Mouse (Mus musculus) erythroblast, embryonic 14.5 days (primary cell): ENCODE measurements around the gene Olfr877. TPM values are rescaled to one million over a fixed set of nuclear protein-coding genes. Genes with fewer than 3 reads are reported as not detected.

Experiments used
- H3K27me3 ChIP-seq: 2 replicates; pipeline ENCODE4 v1.6.1; 2012; ENCODE audit warnings: inconsistent platforms; ENCODE audit not compliant: control insufficient read depth
- H3K36me3 ChIP-seq: 2 replicates; pipeline ENCODE4 v1.6.1; 2012; ENCODE audit warnings: mild to moderate bottlenecking, inconsistent platforms; ENCODE audit not compliant: control insufficient read depth
- H3K4me1 ChIP-seq: 2 replicates; pipeline ENCODE4 v1.6.1; 2012; ENCODE audit warnings: inconsistent platforms; ENCODE audit not compliant: control insufficient read depth
- H3K4me3 ChIP-seq: replicated peaks from 2 replicates; pipeline ENCODE3; 2012; ENCODE audit warnings: moderate library complexity, mild to moderate bottlenecking, inconsistent platforms
- H3K9me3 ChIP-seq: 2 replicates; pipeline ENCODE4 v1.6.1; 2012; ENCODE audit warnings: low read length, inconsistent platforms, mixed read lengths; ENCODE audit not compliant: control insufficient read depth
- GATA1 ChIP-seq: IDR thresholded peaks from 2 replicates; pipeline ENCODE4 v1.6.1; 2012; ENCODE audit warnings: low read length, inconsistent platforms, mixed read lengths
- TAL1 ChIP-seq: IDR thresholded peaks from 3 replicates; pipeline ENCODE4 v1.6.1; 2012; ENCODE audit warnings: low read length, inconsistent platforms, mixed read lengths
- polyA plus RNA-seq: library from polyadenylated mRNA; stranded (reverse); fragments of >175 nt; gene quantifications from 2 replicates; pipeline ENCODE4 v1.2.3, GENCODE M21; 2012

Olfr877 gene
- polyA plus RNA-seq, 1 experiment, result not detected

- no peaks in the 10 kb centered on the region for H3K27me3 ChIP-seq
- no peak for TF ChIP-seq TAL1
- TF ChIP-seq GATA1, result no peak
- H3K4me3 ChIP-seq, result no peak overlapping the region
- no peaks in the 10 kb centered on the region for H3K4me1 ChIP-seq
- no peaks in the 10 kb centered on the region for H3K9me3 ChIP-seq
- no peaks in the 10 kb centered on the region for H3K36me3 ChIP-seq
These were observed 17.0 kb downstream of the Olfr877 start for GRCm38 (mm10) chr9:37871097-37871496.

- no peaks in the 10 kb centered on the region for H3K9me3 ChIP-seq
- H3K27me3 ChIP-seq, result no peaks in the 10 kb centered on the region
- no peaks in the 10 kb centered on the region for H3K4me1 ChIP-seq
- H3K36me3 ChIP-seq, result no peaks in the 10 kb centered on the region
- TF ChIP-seq GATA1, result no peak
- TF ChIP-seq TAL1, result no peak
- no peak overlapping the region for H3K4me3 ChIP-seq
These were observed 17.5 kb downstream of the Olfr877 start for GRCm38 (mm10) chr9:37871536-37871935.

GRCm38 (mm10) chr9:37890960-37891359, 36.9 kb downstream of the Olfr877 start:
- no peaks in the 10 kb centered on the region for H3K4me1 ChIP-seq
- H3K4me3 ChIP-seq, result no peak overlapping the region
- no peaks in the 10 kb centered on the region for H3K9me3 ChIP-seq
- H3K36me3 ChIP-seq, result no peaks in the 10 kb centered on the region
- TF ChIP-seq TAL1 (no peak), GATA1 (no peak)
- no peaks in the 10 kb centered on the region for H3K27me3 ChIP-seq

DNA sequence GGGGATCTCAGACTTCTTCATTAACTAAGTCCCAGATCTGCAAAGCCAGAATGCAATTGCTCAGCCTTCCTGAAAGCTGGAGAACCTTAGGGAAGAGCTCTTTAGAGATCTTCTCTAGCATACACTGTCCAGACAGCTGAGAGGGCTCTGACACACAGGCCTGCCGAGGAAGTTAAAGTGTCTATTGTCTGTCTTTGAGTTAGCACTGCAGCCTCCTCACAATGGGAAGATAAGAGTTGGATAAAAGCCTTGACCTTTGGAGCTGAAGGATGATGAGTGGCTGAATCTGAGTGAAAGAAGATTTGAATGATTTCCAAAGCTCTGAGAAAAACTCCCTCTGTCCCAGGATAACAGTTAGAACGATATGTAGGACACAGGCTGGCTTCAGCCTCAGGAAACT, 42.6 kb downstream of the Olfr877 start, which contains the start of gene Olfr145:
Gene Olfr145, plus strand, starts transcription at position 64 of the 400 bp plus-strand sequence.
- H3K27me3 ChIP-seq, result no peaks in the 10 kb centered on the region
- H3K36me3 ChIP-seq, result no peaks in the 10 kb centered on the region
- TF ChIP-seq GATA1 (no peak), TAL1 (no peak)
- no peaks in the 10 kb centered on the region for H3K4me1 ChIP-seq
- H3K9me3 ChIP-seq, result no peaks in the 10 kb centered on the region
- no peak within 1 kb of the TSS for H3K4me3 ChIP-seq

- TF ChIP-seq TAL1, result no peak
- TF ChIP-seq GATA1, result no peak
- Histone ChIP-seq H3K36me3 (no peaks in the 10 kb centered on the region), H3K27me3 (no peaks in the 10 kb centered on the region), H3K4me1 (no peaks in the 10 kb centered on the region), H3K4me3 (no peak overlapping the region), H3K9me3 (no peaks in the 10 kb centered on the region)
These were observed 51.5 kb downstream of the Olfr877 start for GRCm38 (mm10) chr9:37905555-37905954.

Other genes starting within 250 kb of the Olfr877 start
- gene Spa17, start 240.5 kb upstream of the Olfr877 start, polyA plus RNA-seq, result 0.21 TPM in 1 of 2 replicates, not detected in the other
- 3.2 and 3.4 TPM in 2 replicates for gene Tbrg1, start 197.0 kb upstream of the Olfr877 start, polyA plus RNA-seq
- not detected in 2 replicates for gene Panx3, start 185.0 kb upstream of the Olfr877 start, polyA plus RNA-seq
- gene Olfr160, start 138.0 kb upstream of the Olfr877 start, polyA plus RNA-seq, result not detected in 2 replicates
- 0.04 TPM in 1 of 2 replicates, not detected in the other for gene Olfr874, start 109.2 kb upstream of the Olfr877 start, polyA plus RNA-seq
- not detected in 2 replicates for gene Olfr875, start 82.4 kb upstream of the Olfr877 start, polyA plus RNA-seq
- 0.03 TPM in 1 of 2 replicates, not detected in the other for gene Olfr876, start 51.2 kb upstream of the Olfr877 start, polyA plus RNA-seq
- gene Olfr145, start 42.5 kb downstream of the Olfr877 start, polyA plus RNA-seq, result not detected in 2 replicates
- not detected in 2 replicates for gene Olfr878, start 63.6 kb downstream of the Olfr877 start, polyA plus RNA-seq
- not detected in 2 replicates for gene Olfr881, start 137.6 kb downstream of the Olfr877 start, polyA plus RNA-seq
- gene Olfr883, start 171.5 kb downstream of the Olfr877 start, polyA plus RNA-seq, result not detected in 2 replicates
- not detected in 2 replicates for gene Olfr884, start 192.3 kb downstream of the Olfr877 start, polyA plus RNA-seq
- gene Olfr885, start 207.1 kb downstream of the Olfr877 start, polyA plus RNA-seq, result not detected in 2 replicates
- gene Olfr887, start 229.8 kb downstream of the Olfr877 start, polyA plus RNA-seq, result not detected in 2 replicates